Mouse (Mus musculus): Measurements from ENCODE around the gene Fam78b.

The Fam78b gene

DNA sequence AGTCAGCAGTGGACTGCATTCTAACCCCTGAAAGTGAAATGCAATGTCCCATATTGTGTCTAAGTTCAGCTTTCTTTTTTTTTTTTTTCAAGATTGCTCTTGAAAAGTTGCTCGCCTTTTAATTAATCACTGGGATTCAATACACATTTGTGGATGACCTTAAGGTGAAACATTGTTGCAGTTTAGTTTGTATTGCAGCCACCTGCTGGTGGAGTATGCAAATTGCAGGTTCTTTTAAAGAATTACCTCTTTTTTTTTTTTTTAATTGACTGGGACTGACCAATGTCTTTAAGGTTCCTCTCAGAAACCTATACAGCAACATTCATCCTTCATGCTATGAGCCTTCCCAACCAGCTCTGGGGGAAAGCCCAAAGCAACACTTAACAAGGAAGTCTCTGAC lies 33.2 kb downstream of the Fam78b start:
- DNase-seq: no peak

DNA sequence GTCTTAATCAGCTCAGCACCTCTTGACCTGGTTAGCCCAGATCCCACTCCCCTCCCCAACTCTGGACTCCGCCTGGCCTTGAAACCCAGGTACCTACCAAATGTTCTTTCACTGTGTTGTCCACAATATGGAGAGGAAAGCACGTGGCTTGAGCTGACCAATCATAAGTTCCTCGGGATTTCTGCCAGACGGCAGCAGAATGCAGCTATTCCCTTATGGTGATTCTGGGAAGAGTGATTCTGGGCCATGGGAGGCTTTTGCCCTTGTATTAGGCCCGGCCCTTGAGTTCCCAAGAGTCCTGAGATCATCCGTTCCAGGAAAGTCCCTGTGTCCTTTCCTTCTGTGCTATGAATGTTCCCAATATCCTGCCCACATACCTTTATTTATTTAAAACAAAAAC lies 41.3 kb downstream of the Fam78b start:
- DNase-seq: no peak

DNA sequence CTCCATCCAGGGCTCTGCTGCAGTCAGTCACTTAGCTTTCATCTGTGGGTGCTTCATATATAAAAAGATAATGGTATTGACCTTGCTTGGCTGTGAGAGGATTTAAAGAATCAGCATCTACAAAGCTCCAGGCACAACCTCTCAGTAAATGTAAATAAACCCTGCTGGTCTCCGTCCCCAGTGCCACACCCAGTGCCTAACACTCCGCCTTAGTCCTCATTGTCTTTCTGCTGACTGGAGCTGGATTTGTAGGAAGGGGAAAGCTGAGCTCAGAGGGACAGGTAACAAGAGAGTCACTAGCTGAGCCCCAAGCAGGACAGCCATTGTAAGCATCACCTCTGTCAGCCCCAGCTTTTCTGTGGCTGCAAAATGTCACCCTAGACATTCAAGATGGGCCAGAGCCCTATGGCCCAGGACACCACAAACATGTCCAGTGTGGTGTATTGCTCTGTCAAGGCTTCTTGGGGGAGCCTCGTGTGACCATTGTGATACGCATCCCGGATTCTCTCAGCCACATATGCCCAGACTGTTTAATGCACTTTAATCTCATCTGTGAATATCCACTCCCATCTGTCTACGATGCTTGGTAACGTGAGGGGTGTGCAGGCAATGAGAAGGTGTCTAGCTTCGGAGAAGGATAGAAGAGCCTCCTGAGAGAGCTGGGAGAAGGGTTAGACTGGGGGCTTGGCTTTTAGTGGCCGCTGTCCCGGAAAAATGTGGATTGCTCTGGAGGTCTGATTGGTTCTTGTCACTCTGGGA lies 45.1 kb downstream of the Fam78b start:
- no peak for DNase-seq

DNA sequence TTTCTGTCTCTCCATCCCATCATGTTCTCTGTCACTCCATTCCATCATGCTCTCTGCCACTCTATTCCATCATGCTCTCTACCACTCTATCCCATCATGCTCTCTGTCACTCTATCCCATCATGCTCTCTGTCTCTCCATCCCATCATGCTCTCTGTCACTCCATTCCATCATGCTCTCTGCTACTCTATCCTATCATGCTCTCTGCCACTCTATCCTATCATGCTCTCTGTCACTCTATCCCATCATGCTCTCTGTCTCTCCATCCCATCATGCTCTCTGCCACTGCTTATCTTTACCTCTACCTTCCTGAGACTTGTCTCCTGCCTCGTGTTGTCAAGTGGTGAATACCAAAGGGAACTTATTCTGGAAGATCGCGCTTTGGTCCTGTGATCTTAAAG lies 49.6 kb downstream of the Fam78b start:
- DNase-seq: no peak

DNA sequence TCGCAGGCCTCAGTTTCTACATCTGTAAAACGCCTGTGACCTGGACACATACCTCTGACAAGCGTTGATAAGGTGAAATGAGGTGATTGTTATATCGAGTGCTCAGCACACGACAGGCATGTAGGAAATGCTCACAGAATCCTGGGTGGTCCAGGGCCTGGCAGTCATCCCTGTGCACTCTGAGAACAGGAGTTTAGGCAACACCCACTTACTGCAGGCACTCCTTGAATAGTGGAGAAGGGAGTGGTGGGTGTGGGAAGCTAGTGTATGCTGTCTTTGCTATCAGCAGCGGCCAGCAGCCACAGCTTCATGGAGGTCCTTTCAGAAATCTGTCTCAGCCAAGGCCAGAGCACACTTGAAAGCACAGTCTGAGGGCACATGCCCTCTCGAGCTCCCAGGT lies 52.8 kb downstream of the Fam78b start:
- DNase-seq: no peak

DNA sequence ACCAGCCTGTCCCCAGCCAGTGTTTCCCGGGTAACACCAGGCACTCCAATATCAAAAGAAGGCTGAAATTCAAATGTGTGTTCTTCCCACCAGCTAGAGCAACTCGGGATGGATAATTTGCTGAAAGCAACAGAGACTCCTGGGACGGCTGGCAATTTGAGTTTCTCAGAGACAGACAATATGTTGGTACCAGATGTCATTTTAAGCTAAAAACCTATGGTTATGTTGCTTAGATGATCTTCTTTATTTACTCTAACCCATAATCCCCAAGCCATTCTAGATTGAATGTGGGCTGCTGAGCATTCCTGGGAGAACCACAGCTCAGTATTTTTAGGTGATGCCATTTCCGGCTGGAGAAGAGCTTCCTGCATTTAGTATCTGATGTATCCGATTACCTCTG lies 56.3 kb downstream of the Fam78b start:
- no peak for DNase-seq

DNA sequence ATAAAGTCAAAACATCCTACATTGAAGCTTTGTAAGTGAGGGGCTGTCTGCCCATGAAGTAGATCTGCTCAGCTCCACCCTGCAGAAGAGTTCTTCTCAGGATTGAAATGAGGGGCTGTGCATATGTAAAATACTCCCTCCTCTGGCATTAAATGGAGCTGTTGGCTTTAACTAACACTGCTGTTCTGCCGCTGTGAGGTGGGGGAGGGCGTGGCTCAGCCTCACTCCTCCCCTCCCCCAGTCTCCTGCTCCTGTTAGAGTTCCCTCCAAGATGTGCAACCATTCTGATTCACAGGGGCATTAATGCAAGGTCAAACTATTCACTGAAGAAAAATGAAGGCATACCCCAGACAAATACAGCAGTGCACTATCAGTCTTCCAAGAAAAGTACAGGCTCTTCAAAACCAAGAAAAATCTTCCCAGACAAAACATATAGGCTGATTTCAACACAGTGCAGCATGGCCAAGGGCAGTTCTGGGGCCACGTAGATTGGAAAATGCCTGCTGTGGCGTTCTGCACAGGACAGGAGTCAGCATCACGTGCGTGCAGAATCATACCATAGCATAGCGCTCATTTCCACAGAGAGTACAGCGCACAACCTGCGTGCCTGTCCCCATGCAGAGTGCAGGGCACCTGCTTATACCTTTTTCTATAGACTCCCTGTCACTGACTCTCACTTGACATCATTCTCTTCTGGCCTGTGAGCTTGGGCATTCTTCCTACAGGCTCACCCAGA lies 58.5 kb downstream of the Fam78b start:
- no peak for DNase-seq

DNA sequence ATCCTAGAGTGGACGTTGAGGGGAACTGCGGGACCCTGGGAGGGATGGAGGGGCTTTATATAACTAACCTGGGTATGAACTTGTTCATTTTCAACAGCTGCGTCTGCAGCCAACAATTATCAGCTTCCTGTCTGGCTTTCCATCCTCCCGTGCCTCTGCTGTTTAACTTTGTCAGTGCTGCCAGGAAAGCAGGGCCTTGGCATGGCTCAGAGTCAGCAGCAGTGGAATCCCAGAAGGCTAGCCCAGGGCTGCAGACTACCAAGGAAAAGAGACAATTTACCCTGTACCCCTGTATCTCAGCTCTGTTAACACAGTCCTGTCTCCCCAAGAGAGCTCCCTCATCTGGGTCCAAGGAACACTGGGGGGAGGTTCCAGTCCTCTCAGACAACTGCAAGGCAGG lies 62.8 kb downstream of the Fam78b start:
- DNase-seq: no peak

DNA sequence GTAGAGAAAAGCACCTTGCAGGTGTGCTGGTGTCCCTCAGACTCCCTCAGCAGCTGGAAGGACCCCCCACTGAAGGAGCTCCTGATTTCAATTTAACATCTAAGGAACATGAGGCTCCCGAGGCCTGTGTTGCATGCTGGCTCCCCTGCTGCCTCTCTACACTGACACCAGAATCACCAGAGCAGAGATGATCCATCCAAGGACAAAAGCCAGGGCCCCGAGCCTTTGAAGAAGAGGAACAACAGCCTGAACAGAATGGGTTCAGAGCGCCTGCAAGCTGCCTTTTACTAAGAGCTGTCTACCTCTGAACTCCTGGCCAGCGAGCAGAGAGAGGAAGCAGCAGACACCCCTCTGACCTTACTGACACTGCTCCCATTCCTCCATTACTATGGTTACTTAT lies 64.3 kb downstream of the Fam78b start:
- DNase-seq: no peak

DNA sequence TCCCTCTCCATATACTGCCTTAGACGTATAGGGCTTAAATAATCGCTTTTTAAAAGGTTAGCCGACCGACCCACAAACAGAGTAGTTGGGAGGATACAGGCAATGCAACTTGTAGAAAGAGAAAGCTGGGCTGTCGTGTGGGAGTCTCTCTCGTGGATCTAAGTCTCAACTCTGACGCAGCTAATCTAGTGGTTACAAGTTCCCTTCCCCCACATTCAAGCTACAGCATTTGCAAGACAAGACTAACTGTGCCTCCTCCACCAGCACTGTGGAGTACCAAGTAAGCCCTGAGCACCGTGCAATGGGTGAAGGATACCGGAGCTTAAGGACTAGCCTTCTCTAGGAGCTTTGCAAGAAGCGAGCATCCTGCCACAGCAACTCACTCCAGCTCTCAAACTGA lies 64.8 kb downstream of the Fam78b start:
- DNase-seq: no peak

DNA sequence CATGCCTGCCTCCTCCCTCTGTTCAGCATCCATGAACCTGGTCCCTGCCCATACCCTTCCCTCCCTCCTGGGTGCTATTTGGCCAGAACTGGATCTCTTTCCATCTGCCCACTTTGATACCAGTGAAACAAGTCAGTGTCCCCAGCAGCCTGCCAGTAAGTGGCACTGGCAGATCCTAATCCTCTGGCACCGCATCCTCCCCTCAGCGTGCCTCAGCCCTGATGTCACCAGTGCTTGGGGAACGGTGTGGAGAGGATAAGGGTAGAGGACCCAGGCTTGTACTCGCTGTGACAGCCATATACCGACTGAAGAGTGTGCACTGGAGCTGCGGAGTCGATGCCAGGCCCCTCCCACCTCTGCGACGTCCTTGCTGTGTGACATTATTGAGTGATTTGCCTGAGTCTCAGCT lies 65.7 kb downstream of the Fam78b start:
- DNase-seq: no peak

DNA sequence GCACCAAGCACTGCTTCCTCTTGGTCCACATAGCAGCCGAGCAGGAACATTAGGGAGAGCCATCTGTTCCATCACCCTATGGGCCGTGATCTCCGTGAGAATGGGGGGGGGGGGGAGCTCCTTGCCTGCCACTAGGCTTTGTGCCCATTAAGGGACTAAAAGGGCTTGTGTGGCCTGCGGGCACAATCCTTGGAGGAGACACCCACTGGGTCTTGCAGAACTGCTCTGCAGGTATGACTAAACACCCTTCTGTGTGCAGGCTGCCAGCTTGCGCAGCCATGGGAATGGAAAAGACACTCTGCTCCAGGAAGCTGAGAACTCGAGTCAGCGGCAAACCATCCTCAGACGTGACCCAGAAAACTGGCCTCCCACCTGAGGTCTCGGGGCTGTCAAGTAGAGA lies 68.5 kb downstream of the Fam78b start:
- no peak for DNase-seq

DNA sequence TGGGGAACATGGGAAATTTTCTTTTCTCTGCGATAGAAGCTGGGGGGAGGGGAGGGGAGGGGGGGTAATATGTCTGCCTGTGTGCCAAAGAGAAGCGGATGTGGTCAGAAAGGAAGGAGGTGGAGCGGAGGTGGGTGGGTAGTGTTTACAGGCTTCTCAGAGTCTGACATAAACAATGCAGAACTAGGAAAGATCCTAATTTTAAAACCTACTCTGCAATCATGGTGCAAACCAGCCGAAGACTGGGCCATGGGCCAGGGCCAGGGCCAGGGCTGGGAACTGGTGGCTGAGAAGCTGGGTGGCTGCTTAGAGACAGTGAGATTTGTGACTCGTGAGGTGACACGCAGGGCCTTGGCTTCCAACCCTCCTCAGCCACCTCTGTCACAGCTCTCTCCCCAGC lies 69.1 kb downstream of the Fam78b start:
- no peak for DNase-seq

DNA sequence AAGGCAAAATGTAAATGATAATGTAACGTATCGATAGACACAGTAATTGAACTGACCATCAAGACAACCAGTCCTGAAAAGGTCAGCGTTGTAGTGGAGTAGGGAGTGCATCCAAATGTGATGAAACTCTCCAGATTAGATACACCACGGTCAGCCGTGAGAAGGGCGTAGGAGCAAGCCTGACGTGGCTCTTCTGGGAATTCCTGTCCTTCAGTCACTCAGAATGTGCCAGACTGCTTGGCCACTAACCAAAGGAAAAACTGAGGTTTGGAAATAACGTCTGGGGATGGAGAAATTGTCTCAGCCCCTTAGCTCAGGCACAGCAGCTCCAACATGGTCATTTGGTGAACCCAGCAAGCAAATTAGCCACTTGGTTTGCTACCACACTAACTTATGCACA lies 74.5 kb downstream of the Fam78b start:
- DNase-seq: no peak

DNA sequence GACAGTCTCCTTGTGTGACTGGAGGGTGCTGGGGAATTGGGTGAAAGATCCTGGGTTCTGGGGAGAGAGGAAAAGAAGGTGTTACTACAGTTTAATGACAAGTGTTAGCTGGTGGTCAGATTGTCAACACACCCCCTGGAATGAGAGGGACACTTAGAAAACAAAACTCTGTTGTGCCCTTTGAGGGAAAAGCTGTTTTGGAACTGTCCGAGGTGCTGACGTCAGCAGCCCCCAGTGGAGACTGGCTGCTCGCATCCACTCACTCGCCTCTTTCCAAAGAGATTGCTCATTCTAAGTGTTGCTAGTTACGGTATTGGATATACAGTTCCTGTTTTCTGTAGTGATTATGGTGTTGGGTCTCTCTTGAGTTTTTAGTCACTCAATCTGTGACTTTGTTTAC lies 78.3 kb downstream of the Fam78b start:
- no peak for DNase-seq

DNA sequence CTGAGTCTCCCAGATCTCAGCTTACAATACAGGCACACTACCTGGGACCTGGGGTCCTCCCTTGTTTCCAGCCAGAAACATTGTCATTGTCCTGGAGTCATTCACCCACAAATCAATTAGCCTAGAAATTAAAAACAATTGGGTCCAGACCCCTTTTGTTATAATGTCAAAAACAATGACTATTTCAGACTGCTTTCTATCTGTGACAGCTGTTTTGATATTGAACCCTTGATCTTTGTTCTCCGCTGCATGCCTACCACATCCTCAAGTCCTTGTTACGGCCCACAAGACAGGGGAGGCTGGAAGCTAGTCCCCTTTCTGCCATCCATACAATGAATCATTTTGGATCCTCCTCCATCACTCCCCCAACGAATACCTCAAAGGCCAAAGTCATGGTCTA lies 80.7 kb downstream of the Fam78b start:
- DNase-seq: no peak

DNA sequence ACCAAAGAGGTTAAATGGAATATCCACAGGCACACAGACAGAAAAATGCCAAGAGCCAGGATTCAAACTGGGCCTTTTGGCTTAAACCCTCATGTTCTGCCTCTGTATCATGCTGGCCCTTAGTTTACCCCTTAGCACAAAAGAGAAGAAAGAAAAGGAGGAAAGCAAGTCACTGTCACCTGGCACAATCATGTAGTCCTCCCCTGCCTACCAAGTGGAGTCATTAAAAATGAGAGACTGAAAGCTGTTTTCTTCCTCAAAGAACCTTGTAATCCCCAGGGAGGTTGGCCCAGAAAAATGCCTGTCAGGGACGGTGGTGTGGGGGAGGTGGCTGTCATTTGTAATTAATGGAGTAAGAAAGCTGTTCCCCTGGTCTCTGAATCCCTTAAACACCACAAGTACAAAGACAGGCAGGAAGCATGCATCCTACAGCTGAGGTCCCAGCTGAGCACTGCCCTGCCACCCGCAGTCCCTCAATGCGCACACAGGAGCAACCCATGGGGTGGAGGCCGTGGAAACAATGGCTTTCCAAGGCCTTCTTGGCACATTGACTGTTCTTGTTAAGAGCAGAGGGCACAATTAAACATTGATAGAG lies 81.4 kb downstream of the Fam78b start:
- no peak for DNase-seq

DNA sequence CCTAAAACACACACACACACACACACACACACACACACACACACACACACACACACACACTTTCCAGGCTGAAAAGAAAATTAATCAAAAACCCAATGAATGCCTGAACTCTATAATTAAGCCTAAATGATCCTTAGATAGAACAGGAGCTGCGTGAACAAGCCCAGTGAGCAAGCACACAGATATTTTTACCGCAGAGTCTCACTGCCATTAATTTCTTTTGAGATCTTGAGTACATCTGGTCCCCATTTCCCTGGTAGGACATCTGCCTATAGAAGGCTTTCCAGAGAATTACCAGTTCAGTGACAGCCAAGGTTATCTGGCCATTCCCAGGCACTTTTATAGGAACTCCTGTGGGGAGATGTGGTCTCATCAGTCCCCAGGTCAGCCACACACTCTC lies 82.0 kb downstream of the Fam78b start:
- DNase-seq: no peak

DNA sequence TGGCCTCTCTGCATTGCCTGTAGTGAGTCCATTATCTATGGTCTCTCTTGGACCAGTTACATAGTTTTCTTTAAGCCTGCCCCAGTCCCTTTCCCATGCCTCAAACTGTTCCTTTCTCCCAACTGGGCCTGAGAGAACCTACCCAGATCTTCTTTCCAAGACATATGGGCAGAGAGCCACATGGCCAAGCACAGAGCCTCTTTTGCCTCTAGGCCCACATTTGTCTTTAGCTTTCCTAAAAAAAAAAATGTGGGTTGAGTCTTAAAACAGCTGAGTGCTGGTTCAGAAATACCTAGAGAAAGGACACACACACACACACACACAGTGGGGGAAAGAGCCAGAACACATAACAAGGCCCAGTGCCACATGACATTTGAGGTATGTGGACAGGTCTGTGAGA lies 83.1 kb downstream of the Fam78b start:
- no peak for DNase-seq

DNA sequence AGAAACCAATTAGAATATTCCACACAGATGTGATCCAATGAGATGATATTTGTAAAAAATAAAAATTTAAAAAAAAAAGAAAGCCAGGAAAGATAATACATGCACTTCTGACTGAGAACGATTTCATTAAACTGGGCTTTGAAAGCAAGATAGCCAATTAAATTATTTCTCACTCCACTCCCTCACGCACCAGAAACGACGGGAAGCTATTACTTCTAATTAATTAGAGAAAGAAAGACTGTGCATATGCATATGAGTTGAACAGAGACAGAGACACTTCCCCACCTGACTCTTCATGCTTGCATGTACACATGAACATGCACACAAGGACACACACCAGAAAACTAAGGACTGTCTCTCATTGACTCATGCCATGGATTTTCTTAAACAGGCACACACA lies 84.2 kb downstream of the Fam78b start:
- no peak for DNase-seq

DNA sequence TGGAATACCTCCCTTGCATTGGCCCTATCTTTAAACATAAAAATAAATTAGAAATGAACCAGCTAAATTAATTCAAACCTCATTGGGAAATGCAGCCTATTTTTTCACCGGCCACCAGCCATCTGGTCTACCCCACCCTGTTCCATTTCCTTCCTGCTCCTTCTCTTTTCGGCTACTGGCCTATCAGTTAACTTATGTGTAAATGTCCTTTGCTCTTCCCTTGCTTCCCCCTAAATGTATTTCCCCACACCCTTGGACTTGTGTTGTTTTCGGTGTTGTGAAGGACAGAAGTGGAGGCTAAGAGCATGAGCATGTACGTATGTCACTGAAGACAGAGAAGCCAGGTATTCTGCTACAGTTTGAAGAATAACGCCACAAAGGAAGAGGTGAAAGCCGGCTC lies 89.2 kb downstream of the Fam78b start:
- DNase-seq: no peak

DNA sequence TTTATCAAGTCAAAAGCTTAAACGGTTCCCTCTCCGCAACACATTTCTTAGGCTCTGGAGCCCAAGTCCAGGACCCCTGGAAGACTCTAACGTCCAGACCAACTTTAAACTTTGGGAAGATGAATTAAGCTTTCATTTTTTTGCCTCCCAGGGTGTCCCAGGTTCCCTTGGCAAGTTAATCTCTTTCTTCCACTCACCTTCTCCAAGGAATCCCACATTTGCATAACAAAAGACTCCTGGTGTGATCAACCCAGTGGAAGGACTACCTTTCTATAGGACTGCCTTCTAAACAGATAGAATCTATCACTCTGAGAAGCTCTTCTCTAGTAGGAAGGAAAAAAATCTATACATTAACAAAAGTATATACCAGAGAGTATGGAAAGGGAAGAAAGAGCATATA lies 92.3 kb downstream of the Fam78b start:
- DNase-seq: no peak

DNA sequence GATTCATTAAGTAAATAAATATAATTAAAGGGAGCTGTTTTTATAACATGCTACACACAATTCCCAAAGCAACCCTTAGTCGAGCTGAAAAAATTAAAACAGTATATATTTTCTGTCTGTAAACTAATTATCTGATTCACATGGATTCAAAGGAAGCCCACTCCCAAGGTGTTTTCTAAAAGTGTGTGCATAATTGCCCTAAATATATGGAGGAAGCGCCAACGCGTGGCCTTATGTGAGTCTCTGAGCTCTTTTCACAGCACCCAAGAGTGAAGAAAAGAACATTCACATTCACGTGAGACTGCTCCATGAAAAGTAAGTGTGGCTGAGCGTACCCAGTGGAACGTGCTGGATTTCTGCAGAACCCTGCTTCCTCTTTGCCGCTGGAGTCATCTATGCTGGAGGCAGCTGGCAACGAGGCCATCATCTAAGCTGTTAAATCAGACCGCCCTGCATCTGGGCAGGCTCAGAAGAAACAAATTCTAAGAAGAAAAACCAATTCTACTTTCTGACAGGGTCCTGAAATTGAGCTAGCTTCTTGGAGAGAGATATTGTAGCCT lies 93.5 kb downstream of the Fam78b start:
- no peak for DNase-seq

DNA sequence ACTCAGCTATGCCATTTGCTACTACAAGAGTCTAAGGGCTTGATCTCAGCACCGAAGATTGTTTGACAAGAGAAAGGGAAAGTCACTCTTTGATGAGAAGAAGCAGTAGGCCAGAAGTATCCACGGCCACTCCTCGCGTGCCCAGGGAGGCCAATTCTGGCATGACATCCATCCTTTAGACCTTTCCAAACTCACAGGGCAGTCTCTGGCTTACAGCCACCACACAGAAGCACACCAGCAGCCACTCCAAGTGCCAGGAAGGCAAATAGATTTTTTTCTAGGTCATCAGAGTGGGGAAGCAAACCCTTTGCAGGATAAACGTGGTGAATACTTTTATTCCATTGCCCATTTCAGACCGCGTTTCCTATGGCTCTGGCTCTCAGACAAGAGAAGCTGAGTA lies 97.5 kb downstream of the Fam78b start:
- DNase-seq: no peak

Measured in right cerebral cortex, postnatal 14 days (tissue).